Mouse (Mus musculus) gastrocnemius, postnatal 25 days (tissue): ENCODE results near the gene Gm3012. TPM values are rescaled to one million over a fixed set of nuclear protein-coding genes. Genes with fewer than 3 reads are reported as not detected.
"Not testable (repeated sequence)": the region's sequence is repeated elsewhere in the genome, so short reads cannot be mapped to it uniquely, and the experiment has no call there.

Experiments used
- DNase-seq: peaks from one replicate; pipeline ENCODE4 v3.0.0; 2022
- long read RNA-seq, 2 experiments: library from polyadenylated mRNA; stranded (forward); transcript quantifications; one replicate each; pipeline ENCODE4 v2.0.0; 2021
- total RNA-seq, 2 experiments: library from RNA; stranded (reverse); gene quantifications; 1 replicate in 1 of 2; 2 replicates in 1 of 2; pipeline ENCODE4 v1.2.3; 2021

The Gm3012 gene
- not detected for total RNA-seq
- long read RNA-seq, experiment 1, result 0 reads
- long read RNA-seq, experiment 2, result 0 reads

DNA sequence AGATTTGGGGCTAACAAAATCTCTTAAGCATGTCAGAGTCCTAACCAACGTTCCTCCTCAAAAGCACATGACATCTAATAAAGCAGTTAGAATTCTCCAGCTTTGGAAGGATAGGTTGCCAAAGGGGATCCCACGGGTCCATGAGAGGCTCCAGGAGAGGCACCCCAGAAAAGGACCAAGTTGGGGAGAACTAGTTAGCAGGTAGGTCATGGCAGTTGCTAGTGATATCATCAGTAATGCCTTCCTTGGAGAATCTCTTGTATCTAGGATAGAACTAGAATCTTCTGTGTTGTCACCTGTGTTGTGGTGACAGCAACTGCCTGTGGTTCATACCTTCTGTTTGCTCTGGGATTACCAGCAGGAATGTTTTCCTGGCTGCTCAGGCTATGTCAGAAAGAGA is at the start of gene Gm3012:
Gene Gm3012 (plus strand): TSS at position 301 of the 400 bp plus-strand sequence.
- not testable (repeated sequence) for DNase-seq

DNA sequence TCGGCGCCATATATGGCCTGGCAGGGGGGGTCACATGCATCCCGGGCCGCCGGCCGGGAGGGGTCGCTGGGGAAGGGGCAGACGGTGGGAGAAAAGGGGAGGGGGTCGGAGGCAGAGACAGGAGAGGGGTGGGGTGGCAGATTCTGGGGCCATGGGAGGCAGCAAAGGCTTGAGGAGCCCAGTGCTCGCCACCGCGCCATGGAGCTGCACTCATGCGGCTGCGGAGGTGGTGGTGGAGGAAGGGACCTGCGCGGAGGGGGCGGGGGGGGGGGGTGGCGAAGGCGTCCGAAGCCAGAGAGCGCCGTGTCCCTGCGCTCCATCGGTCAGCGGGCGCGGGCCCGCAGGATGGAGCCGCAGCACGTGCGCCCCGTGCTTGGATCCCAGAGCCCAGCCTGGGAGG is 17.4 kb downstream of the Gm3012 start, which contains the start of gene Gm3020:
Gene Gm3020 (plus strand): TSS at position 301 of the 400 bp plus-strand sequence.
- DNase-seq, result not testable (repeated sequence)

DNA sequence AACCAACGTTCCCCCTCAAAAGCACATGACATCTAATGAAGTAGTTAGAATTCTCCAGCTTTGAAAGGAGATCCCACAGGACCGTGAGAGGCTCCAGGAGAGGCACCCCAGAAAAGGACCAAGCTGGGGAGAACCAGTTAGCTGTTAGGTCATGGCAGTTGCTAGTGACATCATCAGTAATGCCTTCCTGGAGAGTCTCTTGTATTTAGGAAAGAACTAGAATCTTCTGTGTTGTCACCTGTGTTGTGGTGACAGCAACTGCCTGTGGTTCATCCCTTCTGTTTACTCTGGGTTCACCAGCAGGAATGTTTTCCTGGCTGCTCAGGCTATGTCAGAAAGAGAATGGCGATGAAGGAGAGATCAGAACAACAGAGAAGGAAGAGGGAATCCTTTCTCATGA is 54.2 kb downstream of the Gm3012 start, which contains the start of gene Gm3043:
Gene Gm3043 (plus strand): TSS at position 301 of the 400 bp plus-strand sequence.
- DNase-seq, result not testable (repeated sequence)

Other genes starting within 250 kb of the Gm3012 start
- gene Gm10413, start 239.4 kb upstream of the Gm3012 start, total RNA-seq, result not detected
- under 1 TPM in 1 of 2 experiments, not detected in 1; 0.24 TPM for gene Gm10409, start 221.9 kb upstream of the Gm3012 start, total RNA-seq
- not detected for gene Gm3005, start 206.4 kb upstream of the Gm3012 start, total RNA-seq
- gene Gm10408, start 185.1 kb upstream of the Gm3012 start, total RNA-seq, result not detected
- under 1 TPM in 1 of 2 experiments, not detected in 1; 0.24 TPM for gene Gm3020, start 17.5 kb downstream of the Gm3012 start, total RNA-seq
- gene Gm3043, start 54.3 kb downstream of the Gm3012 start, total RNA-seq, result not detected
- not detected for gene Gm3002, start 175.6 kb downstream of the Gm3012 start, total RNA-seq
- not detected for gene Gm3033, start 211.7 kb downstream of the Gm3012 start, total RNA-seq
- gene Gm2916, start 249.7 kb downstream of the Gm3012 start, total RNA-seq, result not detected